Mouse (Mus musculus) erythroblast, embryonic 14.5 days (primary cell): ENCODE measurements around the gene Sgk2. TPM values are rescaled to one million over a fixed set of nuclear protein-coding genes. Genes with fewer than 3 reads are reported as not detected.
"Not testable (repeated sequence)": the region's sequence is repeated elsewhere in the genome, so short reads cannot be mapped to it uniquely, and the experiment has no call there.

Experiments used
- H3K27me3 ChIP-seq: 2 replicates; pipeline ENCODE4 v1.6.1; 2012; ENCODE audit warnings: inconsistent platforms; ENCODE audit not compliant: control insufficient read depth
- H3K36me3 ChIP-seq: 2 replicates; pipeline ENCODE4 v1.6.1; 2012; ENCODE audit warnings: mild to moderate bottlenecking, inconsistent platforms; ENCODE audit not compliant: control insufficient read depth
- H3K4me1 ChIP-seq: 2 replicates; pipeline ENCODE4 v1.6.1; 2012; ENCODE audit warnings: inconsistent platforms; ENCODE audit not compliant: control insufficient read depth
- H3K4me3 ChIP-seq: replicated peaks from 2 replicates; pipeline ENCODE3; 2012; ENCODE audit warnings: moderate library complexity, mild to moderate bottlenecking, inconsistent platforms
- H3K9me3 ChIP-seq: 2 replicates; pipeline ENCODE4 v1.6.1; 2012; ENCODE audit warnings: low read length, inconsistent platforms, mixed read lengths; ENCODE audit not compliant: control insufficient read depth
- GATA1 ChIP-seq: IDR thresholded peaks from 2 replicates; pipeline ENCODE4 v1.6.1; 2012; ENCODE audit warnings: low read length, inconsistent platforms, mixed read lengths
- TAL1 ChIP-seq: IDR thresholded peaks from 3 replicates; pipeline ENCODE4 v1.6.1; 2012; ENCODE audit warnings: low read length, inconsistent platforms, mixed read lengths
- polyA plus RNA-seq: library from polyadenylated mRNA; stranded (reverse); fragments of >175 nt; gene quantifications from 2 replicates; pipeline ENCODE4 v1.2.3, GENCODE M21; 2012

Sgk2 gene
- polyA plus RNA-seq, 1 experiment = not detected

DNA sequence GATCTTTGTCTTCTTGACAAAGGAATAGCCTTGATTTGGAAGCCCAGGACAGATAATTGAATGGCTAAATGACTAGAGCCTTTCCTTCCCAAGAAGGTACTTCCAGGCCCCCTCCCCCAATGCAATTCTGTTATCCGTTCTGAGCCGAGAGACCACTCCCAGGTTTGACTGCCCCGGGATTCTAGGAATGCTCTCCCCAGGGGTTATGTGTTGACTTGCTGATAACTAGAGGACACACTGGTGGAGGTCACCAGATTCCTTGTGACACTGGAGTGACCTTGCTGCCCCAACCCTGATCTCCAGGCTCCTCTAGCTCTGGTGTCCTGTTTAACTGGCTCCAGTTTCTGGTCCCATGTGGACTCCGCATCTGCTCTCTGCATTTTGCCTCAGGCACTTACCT is 65.0 kb downstream of the Sgk2 start:
- Histone ChIP-seq H3K27me3 (no peaks in the 10 kb centered on the region), H3K4me1 (peaks cover 45% of the 10 kb centered on the region), H3K36me3 (peaks cover 26% of the 10 kb centered on the region), H3K4me3 (no peak overlapping the region), H3K9me3 (no peaks in the 10 kb centered on the region)
- no peak for TF ChIP-seq TAL1
- TF ChIP-seq GATA1 = no peak

DNA sequence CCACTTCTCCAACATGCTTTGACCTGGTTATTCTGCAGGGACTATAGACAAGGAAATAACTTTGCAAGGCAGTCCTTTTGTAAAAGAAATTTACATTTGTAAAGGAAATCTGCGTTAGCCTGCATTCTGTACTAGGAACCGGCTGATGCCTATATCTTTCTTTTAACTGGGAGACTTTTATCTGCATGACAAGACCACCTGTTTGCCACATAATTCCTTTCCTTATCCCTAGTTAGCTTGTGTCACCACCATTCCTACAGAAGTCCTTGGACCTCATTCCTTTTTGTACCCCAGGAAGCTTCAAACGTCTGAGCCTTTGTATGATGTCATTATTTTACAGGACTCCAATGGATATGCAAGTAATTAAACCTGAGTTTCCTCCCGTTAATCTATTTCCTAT is 65.7 kb downstream of the Sgk2 start:
- Histone ChIP-seq H3K36me3 (peaks cover 31% of the 10 kb centered on the region), H3K27me3 (no peaks in the 10 kb centered on the region), H3K9me3 (no peaks in the 10 kb centered on the region), H3K4me1 (peaks cover 48% of the 10 kb centered on the region), H3K4me3 (no peak overlapping the region)
- TF ChIP-seq GATA1 = no peak
- no peak for TF ChIP-seq TAL1

DNA sequence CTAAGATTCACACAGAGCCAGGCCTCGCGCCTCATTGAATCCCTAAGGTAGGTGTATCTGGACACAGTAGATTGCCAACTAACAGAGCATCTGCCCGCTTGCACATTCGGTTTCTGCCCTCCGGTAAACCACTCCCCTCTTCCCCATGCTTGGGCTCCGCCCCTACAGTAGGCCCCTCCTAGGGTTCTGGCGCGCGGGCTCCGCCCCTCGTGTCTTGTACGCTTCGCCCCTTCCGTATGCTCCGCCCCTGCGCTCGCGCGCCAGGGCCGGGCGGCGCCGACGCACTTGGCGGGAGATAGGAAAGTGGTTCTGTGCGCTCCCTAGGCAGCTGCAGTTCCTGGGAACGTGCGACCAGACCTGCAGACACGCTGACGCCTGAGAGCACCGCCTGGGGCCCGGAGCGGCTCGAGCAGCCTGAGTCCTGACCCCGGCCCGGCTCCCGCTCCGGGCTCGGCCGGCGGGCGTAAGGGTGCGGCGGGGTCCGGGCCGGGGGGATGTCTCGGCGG is 67.3 kb downstream of the Sgk2 start, which contains the start of gene Mybl2:
Gene Mybl2 (plus strand): TSS at position 353 of the 506 bp plus-strand sequence.
- H3K4me1 ChIP-seq = peaks cover 60% of the 10 kb centered on the region
- peaks cover 39% of the 10 kb centered on the region for H3K36me3 ChIP-seq
- TF ChIP-seq GATA1 = peak; percentile 59
- peak; percentile 76 for TF ChIP-seq TAL1
- H3K4me3 ChIP-seq = peak within 1 kb of the TSS; percentile 73
- no peaks in the 10 kb centered on the region for H3K27me3 ChIP-seq
- no peaks in the 10 kb centered on the region for H3K9me3 ChIP-seq

DNA sequence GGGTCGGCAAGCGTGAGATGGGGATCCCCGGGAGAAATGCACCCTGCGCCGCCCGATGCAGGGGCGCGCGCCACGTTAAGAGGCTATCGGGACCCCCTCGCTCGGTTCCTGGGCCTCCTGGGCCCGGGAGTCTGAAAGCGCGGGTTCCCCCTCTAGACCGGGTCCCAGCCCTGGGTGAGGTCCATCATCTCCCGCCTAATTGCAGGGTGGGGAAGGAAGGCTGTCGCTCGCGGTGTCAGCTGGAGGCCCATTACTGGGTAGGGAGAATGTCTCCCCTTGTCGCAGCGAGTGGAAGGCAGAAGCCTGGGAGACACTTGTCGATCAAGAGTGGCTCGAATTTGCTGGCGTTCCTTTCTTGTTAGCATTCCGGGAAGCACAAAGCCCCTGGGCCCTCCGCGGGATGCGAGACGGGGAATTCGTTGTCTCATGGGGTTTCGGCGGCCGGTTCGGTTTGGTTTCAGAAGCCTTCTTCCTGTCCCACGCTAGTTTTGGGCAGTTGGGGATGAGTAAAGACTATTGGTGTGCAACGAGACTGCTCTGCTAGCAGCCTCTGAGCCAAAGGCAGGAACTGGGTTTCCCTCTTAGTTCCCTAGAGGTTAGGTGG is 67.9 kb downstream of the Sgk2 start:
- H3K4me1 ChIP-seq = peaks cover 66% of the 10 kb centered on the region
- no peak for TF ChIP-seq GATA1
- TF ChIP-seq TAL1 = no peak
- H3K9me3 ChIP-seq = no peaks in the 10 kb centered on the region
- H3K4me3 ChIP-seq = peak overlapping the region; percentile 73
- H3K36me3 ChIP-seq = peaks cover 45% of the 10 kb centered on the region
- H3K27me3 ChIP-seq = no peaks in the 10 kb centered on the region

DNA sequence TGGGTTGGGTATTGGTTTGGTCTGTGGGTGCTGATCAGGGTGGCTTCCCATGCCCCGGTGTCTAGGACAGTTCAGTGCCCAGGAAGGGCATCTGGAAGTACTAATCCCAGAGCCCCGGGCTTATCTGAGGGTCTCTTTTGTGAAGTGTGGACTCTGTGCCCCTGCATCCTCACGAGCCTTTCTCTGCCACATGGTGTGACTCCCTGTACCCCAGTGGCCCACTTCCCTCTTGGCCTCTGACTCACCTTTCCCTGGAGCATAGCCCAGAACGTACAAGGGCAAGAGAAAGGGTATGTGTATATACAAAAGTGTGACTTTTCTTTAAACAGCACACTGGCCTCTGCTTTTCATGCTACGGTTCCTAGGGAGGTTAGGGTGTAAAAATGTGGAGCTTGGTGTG is 68.6 kb downstream of the Sgk2 start:
- H3K27me3 ChIP-seq = no peaks in the 10 kb centered on the region
- H3K4me3 ChIP-seq = peak overlapping the region; percentile 73
- peaks cover 52% of the 10 kb centered on the region for H3K36me3 ChIP-seq
- H3K9me3 ChIP-seq = no peaks in the 10 kb centered on the region
- peaks cover 68% of the 10 kb centered on the region for H3K4me1 ChIP-seq
- TF ChIP-seq TAL1 (no peak), GATA1 (no peak)

DNA sequence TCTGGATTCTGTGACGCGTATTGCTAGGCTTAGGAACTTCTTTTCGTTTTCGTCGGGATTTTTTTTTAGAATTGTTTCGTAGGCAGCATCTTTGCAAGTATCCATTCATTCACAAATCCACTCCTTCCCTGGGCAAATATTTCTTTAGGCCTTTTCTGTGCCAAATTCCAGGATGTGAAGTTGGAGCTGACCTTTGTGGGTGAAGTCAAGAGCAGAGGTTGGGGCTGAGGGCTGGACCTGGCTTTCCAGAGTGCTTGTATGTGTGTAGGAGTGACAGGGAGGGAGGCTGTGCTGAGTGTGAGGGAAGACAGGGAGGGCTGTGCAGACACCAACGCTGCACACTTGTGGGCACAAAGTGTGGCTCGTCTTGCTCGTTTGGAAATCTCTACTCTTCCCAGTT is 69.5 kb downstream of the Sgk2 start:
- H3K9me3 ChIP-seq = no peaks in the 10 kb centered on the region
- TF ChIP-seq GATA1 (no peak), TAL1 (no peak)
- peak overlapping the region; percentile 73 for H3K4me3 ChIP-seq
- peaks cover 61% of the 10 kb centered on the region for H3K36me3 ChIP-seq
- peaks cover 74% of the 10 kb centered on the region for H3K4me1 ChIP-seq
- no peaks in the 10 kb centered on the region for H3K27me3 ChIP-seq

DNA sequence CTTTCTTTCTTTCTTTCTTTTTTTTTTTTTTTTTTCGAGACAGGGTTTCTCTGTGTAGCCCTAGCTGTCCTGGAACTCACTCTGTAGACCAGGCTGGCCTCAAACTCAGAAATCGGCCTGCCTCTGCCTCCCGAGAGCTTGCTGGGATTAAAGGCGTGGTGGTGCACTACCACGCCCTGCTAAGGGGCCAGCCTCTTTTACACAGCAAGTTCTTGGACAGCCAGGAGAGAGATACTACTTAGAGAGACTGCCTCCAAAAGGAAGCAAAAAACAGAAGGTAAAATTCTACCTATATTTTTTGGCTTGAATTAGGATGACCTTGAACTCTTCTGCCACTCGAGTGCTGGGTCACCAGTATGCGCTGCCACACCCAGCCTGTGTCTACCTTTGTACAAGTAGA is 71.9 kb downstream of the Sgk2 start:
- H3K9me3 ChIP-seq, H3K27me3 ChIP-seq, H3K4me3 ChIP-seq: not testable (repeated sequence)
- H3K4me1 ChIP-seq = peaks cover 63% of the 10 kb centered on the region
- peaks cover 85% of the 10 kb centered on the region for H3K36me3 ChIP-seq

DNA sequence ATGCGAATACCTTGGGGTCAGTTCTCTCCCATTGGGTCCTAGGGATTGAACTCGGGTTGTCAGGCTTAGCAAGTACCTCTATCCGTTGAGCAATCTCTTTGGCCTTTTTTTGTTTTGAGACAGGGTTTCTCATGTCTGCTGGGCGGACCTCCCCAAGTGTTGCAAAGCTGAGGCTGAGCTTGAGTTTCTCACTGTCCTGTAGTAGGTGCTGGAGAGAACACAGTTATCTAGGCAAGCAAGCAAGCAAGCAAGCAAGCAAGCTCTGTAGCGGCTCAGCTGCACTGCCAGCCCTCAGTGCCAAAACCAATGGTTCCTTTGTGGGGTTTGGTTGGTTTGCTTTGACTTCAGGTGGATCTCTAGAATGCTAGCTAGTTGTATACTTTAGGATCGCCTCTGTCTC is 73.5 kb downstream of the Sgk2 start:
- Histone ChIP-seq H3K4me1 (peaks cover 49% of the 10 kb centered on the region), H3K4me3 (no peak overlapping the region), H3K36me3 (peaks cover 99% of the 10 kb centered on the region), H3K27me3 (no peaks in the 10 kb centered on the region), H3K9me3 (no peaks in the 10 kb centered on the region)
- TF ChIP-seq GATA1 (no peak), TAL1 (no peak)

DNA sequence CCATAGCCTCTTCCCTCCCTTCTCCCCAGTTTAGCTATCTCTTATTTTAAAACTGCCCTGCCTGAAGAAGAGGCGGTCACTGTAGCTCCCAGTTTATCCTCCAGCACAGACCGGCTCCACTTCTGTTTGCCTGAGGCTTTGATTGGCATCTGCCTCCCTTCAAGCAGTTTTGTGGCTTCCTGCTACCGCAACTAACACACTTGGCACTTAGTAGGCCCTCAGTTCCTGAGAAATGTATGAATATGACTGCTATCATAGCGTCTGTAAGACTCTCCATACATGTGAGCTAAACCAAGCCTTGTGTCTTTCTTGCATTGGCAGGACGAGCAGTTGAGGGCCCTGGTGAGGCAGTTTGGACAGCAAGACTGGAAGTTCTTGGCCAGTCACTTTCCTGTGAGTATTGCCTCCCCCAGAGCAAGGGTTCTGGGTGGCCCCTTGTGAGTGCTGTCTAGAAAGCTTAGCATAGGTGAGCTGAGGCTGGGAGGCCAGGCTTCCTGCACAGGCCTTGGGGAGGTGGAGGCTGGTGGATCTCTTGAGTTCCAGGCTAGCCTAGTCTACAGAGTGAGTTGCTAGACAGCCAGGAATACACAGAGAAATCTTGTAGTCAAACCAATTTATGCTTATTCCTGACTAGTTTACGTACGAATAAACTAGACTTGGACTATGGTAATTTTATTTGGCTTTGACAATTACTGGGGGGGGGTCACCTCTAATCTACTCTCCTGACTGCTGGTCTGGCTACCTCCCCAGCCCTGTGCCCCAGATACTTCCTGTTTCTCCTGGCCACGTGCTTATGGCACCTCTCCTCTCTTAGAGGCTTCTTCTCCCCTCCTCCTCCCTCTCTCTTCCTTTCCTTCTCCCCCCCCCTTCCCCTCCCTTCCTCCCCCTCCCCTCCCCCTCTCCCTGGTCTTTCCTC is 74.3 kb downstream of the Sgk2 start:
- TF ChIP-seq GATA1 (no peak), TAL1 (no peak)
- H3K4me3 ChIP-seq = no peak overlapping the region
- H3K9me3 ChIP-seq = no peaks in the 10 kb centered on the region
- no peaks in the 10 kb centered on the region for H3K27me3 ChIP-seq
- peaks cover 99% of the 10 kb centered on the region for H3K36me3 ChIP-seq
- peaks cover 43% of the 10 kb centered on the region for H3K4me1 ChIP-seq
